Mouse (Mus musculus) hindbrain, embryonic 11.5 days (tissue): ENCODE measurements at regions not wholly inside any gene's neighbourhood (a gene's known extent, or its start where the extent isn't known, plus 50 kb on each side); places are given as distances from the start of the nearest gene placed in this dataset.

ENCODE experiments used
- ATAC-seq: fragments of 200-750 bp; cut with Nextera tagmentation; 2 replicates; pipeline ENCODE4 v1.8.0; 2017; ENCODE audit warnings: mild to moderate bottlenecking, moderate TSS enrichment, moderate library complexity; ENCODE audit not compliant: low FRiP score
- DNase-seq: peaks from one replicate; pipeline ENCODE4 v3.0.0-alpha.2; 2015; ENCODE audit warnings: low spot score
- H3K27ac ChIP-seq: fragments of 300-500 bp; sonication (generic); 2 replicates; pipeline ENCODE4 v1.5.1; 2014; ENCODE audit warnings: mild to moderate bottlenecking, low read depth, low read length
- H3K27me3 ChIP-seq: fragments of 300-500 bp; sonication (generic); 2 replicates; pipeline ENCODE4 v1.6.1; 2014; ENCODE audit warnings: mild to moderate bottlenecking, low read length, moderate library complexity, mixed read lengths; ENCODE audit not compliant: control insufficient read depth, insufficient read depth
- H3K36me3 ChIP-seq: fragments of 300-500 bp; sonication (generic); 2 replicates; pipeline ENCODE4 v1.6.1; 2014; ENCODE audit warnings: mild to moderate bottlenecking, low read length, moderate library complexity, mixed read lengths; ENCODE audit not compliant: control insufficient read depth, insufficient read depth
- H3K4me1 ChIP-seq: fragments of 300-500 bp; sonication (generic); replicated peaks from 2 replicates; pipeline ENCODE4 v1.6.1; 2014; ENCODE audit warnings: low read length, mixed read lengths; ENCODE audit not compliant: control insufficient read depth, insufficient read depth
- H3K4me2 ChIP-seq: fragments of 300-500 bp; sonication (generic); replicated peaks from 2 replicates; pipeline ENCODE4 v1.6.1; 2014; ENCODE audit warnings: mild to moderate bottlenecking, low read depth, low read length
- H3K4me3 ChIP-seq: fragments of 300-500 bp; sonication (generic); 2 replicates; pipeline ENCODE4 v1.5.1; 2014; ENCODE audit warnings: low read depth, low read length
- H3K9ac ChIP-seq: fragments of 300-500 bp; sonication (generic); 2 replicates; pipeline ENCODE4 v1.6.1; 2014; ENCODE audit warnings: low read depth, low read length
- H3K9me3 ChIP-seq: fragments of 300-500 bp; sonication (generic); 2 replicates; pipeline ENCODE4 v1.6.1; 2016; ENCODE audit warnings: low read length; ENCODE audit not compliant: control insufficient read depth
- WGBS: fragments of 180-500 bp; shearing (Covaris S2); extraction: QIAGEN DNeasy Blood & Tissue Kit; methylation state at CpG from one replicate; pipeline ENCODE4 v1.1.7; 2014; 5-methylcytosine and 5-hydroxymethylcytosine counted together

DNA sequence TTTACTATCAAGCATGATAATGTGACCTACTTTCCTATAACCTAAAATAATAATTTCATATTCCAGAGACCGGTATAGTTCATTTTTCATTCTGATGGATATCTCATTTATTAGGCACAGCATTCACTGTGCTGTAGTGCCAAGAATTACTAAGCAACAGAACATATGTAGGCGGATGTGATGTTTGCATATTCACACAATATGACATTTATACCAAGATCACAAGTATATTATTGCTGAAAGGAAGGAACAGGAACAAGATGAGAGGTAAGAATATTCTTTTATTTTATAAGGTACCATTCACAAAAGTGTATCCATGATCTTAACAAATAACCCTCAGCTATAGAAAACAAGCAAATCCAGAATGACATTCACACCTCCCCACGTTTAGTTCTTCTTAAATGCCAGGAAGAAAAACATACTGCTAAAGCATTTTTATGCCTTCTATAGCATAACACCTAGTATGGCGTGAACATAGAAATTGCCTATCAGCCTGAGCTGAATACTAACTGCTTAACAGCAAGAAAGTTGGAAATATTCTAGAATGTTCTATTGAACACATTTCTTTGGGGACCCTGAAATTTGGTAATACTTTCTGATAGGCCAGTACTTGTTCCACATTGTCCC is 1062.8 kb upstream of the Acvr2a start:
- H3K4me3 ChIP-seq: no peak overlapping the region
- WGBS: 87% methylated on average over 4 of the region's 4 CpGs

DNA sequence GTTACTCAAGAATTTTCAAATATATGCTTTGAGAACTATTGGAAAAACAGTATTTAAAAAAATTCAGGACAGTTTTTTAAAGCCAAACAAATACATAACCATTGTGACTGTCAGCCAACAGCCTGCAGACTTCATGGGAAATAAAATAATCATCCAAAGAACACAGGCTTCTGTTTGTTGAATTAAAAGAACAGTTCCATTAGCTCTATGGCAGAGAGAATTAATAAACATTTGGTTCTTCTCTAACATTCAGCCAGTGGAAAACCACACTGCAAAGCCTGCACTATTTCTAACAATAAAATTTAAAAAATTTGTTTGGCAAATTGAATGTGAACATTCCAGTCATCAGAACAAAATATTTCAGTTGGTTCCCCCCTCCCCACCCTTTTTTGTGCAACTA is 1058.2 kb upstream of the Acvr2a start:
- Histone ChIP-seq H3K4me1 (no peaks in the 10 kb centered on the region), H3K4me2 (no peak overlapping the region), H3K27ac (no peak overlapping the region), H3K4me3 (no peak overlapping the region), H3K36me3 (no peaks in the 10 kb centered on the region), H3K9ac (no peak overlapping the region), H3K27me3 (no peaks in the 10 kb centered on the region), H3K9me3 (no peaks in the 10 kb centered on the region)
- DNase-seq: no peak
- no peak for ATAC-seq

More for the DNA sequence above, 1062.8 kb upstream of the Acvr2a start:
- no peaks in the 10 kb centered on the region for H3K4me1 ChIP-seq
- H3K9ac ChIP-seq: no peak overlapping the region
- H3K4me2 ChIP-seq: no peak overlapping the region
- H3K36me3 ChIP-seq: no peaks in the 10 kb centered on the region
- H3K9me3 ChIP-seq: no peaks in the 10 kb centered on the region
- DNase-seq (no peak), ATAC-seq (no peak)
- no peak overlapping the region for H3K27ac ChIP-seq
- no peaks in the 10 kb centered on the region for H3K27me3 ChIP-seq

DNA sequence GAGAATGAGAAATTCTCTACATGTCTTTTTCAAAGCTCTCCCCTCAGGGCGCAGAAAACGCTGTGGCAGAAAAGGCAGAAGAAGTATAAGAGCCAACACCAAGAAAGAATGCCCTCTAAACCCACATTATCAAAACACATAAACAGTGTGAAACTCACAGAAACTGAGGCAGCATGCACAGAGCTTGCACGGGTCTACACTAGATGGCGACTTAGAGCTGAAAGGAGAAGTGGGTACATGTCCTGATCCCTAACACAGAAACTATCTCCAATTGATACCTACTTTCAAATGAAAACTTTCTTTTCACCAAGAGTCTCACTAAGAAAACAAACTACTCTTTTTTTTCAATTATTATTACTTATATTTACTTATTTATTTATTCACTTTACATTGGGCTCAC is 1057.7 kb upstream of the Acvr2a start:
- H3K4me1 ChIP-seq: no peaks in the 10 kb centered on the region
- ATAC-seq: no peak
- no peaks in the 10 kb centered on the region for H3K36me3 ChIP-seq
- H3K9me3 ChIP-seq: no peaks in the 10 kb centered on the region
- WGBS: 64% methylated on average over 4 of the region's 4 CpGs
- DNase-seq: no peak
- no peak overlapping the region for H3K27ac ChIP-seq
- H3K4me2 ChIP-seq: no peak overlapping the region
- H3K27me3 ChIP-seq: no peaks in the 10 kb centered on the region
- H3K9ac ChIP-seq: no peak overlapping the region
- H3K4me3 ChIP-seq: no peak overlapping the region

DNA sequence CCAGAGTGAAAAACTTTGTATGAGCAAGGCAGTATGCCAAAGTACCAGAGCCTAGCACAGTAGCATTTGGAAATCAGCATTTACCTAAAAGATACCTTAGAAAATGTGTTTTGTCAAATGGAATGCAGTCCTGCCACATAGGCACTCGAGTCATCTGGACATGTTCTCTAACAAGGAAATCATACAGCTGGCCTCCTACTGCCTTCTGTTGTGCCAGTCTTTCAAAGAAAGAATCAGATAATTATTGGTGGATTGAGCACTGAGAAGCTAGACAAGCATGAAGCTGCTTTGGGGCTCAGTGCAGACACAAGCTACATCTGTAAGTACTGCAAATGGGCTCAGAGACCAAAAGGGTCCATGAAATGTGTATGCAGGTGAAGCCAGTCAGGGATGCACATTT is 1038.1 kb upstream of the Acvr2a start:
- Histone ChIP-seq H3K9ac (no peak overlapping the region), H3K4me1 (no peaks in the 10 kb centered on the region), H3K27me3 (no peaks in the 10 kb centered on the region), H3K27ac (no peak overlapping the region), H3K4me3 (no peak overlapping the region), H3K4me2 (no peak overlapping the region), H3K36me3 (no peaks in the 10 kb centered on the region), H3K9me3 (no peaks in the 10 kb centered on the region)
- ATAC-seq: no peak
- no peak for DNase-seq
- 63% methylated on average over 1 of the region's 1 CpGs for WGBS

DNA sequence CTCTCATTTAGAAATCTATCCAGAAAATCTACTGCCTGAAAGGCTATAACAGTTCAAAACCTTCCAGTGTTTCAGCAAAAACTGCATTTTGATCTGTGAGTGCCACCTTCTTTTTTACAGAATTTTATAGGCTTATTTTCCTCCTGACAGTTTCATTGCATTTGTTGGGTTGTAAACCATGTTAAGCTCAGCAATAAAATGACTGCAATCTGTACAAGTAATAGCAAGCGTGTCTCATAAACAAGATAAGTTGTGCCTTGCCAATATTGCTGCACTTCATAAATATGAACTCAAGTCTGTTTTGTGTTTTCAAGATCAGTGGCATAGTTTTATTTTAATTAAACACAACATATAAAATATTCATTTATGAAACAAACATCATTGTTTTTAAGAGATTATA is 1036.9 kb upstream of the Acvr2a start:
- ATAC-seq (no peak), DNase-seq (no peak)
- H3K27ac ChIP-seq: no peak overlapping the region
- H3K4me1 ChIP-seq: no peaks in the 10 kb centered on the region
- no peaks in the 10 kb centered on the region for H3K27me3 ChIP-seq
- H3K36me3 ChIP-seq: no peaks in the 10 kb centered on the region
- WGBS: 100% methylated on average over 1 of the region's 1 CpGs
- no peak overlapping the region for H3K4me3 ChIP-seq
- H3K9me3 ChIP-seq: no peaks in the 10 kb centered on the region
- no peak overlapping the region for H3K4me2 ChIP-seq
- H3K9ac ChIP-seq: no peak overlapping the region

DNA sequence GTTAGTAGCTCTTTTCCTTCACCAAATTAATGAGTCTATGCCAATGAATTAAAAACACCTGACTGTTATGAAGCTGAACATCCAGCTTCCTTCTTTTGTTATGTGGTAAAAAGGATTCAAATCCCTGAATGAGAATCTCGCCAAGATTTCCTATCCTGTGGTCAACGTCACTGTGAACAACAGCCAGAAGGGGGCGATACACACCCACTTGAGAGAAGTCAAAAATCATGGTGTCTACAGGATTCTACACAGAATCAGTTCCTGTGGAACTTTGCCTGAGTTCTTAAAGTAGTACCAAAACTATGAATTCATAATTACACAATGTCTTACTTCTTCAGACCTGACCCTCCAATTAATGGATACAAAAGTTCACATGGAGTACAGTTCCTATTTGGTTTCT is 1028.1 kb upstream of the Acvr2a start:
- WGBS: 4% methylated on average over 3 of the region's 3 CpGs
- Histone ChIP-seq H3K27ac (no peak overlapping the region), H3K27me3 (no peaks in the 10 kb centered on the region), H3K9me3 (no peaks in the 10 kb centered on the region), H3K4me1 (no peaks in the 10 kb centered on the region), H3K9ac (no peak overlapping the region), H3K4me3 (no peak overlapping the region), H3K36me3 (no peaks in the 10 kb centered on the region), H3K4me2 (no peak overlapping the region)
- ATAC-seq: peak; percentile 69; the same call in 1 of the 2 replicates
- peak; percentile 80 for DNase-seq

DNA sequence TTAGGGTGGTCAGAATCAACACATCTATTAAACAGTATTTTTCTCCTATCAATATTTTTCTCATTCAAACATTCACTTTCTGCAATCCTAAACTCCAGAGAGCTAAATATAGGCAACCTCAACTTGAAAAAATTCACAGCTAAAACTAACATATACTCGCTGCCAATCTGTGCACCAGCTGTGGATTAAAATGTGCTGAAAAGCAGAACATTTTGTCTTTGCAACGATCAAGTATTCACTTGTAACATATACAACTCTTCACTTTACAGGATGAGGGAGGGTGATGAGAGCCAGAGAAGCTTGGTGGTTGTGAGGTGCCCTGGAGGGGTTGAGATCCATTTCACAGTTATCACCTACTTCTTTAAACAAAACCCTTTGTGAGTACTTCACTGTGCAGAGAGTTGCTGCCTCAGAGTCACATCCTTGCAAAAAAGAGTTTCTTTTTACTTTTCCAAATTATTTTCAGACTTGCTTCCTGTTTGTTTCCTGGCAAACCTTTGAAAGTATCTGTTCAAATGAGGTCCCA is 991.1 kb upstream of the Acvr2a start:
- no peaks in the 10 kb centered on the region for H3K27me3 ChIP-seq
- DNase-seq (no peak), ATAC-seq (no peak)
- H3K4me3 ChIP-seq: no peak overlapping the region
- no peaks in the 10 kb centered on the region for H3K9me3 ChIP-seq
- 78% methylated on average over 2 of the region's 2 CpGs for WGBS
- no peak overlapping the region for H3K9ac ChIP-seq
- H3K27ac ChIP-seq: no peak overlapping the region
- H3K4me1 ChIP-seq: no peaks in the 10 kb centered on the region
- H3K4me2 ChIP-seq: no peak overlapping the region
- H3K36me3 ChIP-seq: no peaks in the 10 kb centered on the region

DNA sequence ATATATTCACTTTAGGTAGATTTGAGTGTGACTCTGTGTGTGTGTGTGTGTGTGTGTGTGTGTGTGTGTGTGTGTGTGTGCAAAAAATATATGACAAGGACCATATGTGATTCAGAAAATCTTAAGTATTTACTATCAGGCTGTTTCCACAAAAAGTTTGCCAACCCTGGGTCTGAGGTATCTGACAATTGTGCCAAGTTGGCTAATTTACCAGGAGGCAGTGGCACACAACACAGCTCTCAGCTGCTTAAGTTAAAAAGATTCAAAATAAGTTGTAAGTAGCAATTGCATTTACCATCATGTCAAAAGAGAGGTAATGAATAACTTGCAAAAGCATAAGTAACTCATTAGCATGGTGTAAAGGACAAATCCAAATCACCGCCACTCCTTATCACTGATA is 981.4 kb upstream of the Acvr2a start:
- WGBS: 95% methylated on average over 1 of the region's 1 CpGs
- Histone ChIP-seq H3K27ac (no peak overlapping the region), H3K9me3 (no peaks in the 10 kb centered on the region), H3K4me2 (no peak overlapping the region), H3K36me3 (no peaks in the 10 kb centered on the region), H3K4me3 (no peak overlapping the region), H3K4me1 (no peaks in the 10 kb centered on the region), H3K27me3 (no peaks in the 10 kb centered on the region), H3K9ac (no peak overlapping the region)
- DNase-seq (no peak), ATAC-seq (no peak)

DNA sequence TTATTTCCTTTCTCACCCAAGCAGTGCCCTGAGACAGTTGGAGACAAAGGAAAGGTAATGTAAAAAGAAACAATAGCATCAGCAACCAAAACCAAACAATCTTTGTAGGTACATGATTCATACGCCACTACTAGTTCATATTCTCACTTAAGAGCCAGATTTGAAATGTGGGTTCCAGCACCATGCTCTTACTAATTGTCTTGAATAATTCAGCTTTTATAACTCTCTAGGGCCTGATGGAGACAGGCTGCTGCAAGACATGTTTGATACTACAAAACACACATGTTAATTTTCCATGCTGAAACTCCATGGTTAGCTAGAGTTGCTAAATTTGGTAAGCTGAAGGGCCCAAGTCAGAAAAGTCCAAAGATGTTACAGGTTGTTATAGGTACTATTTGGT is 980.4 kb upstream of the Acvr2a start:
- Histone ChIP-seq H3K4me2 (no peak overlapping the region), H3K27ac (no peak overlapping the region), H3K4me1 (no peaks in the 10 kb centered on the region), H3K27me3 (no peaks in the 10 kb centered on the region), H3K4me3 (no peak overlapping the region), H3K9me3 (no peaks in the 10 kb centered on the region), H3K9ac (no peak overlapping the region), H3K36me3 (no peaks in the 10 kb centered on the region)
- DNase-seq (no peak), ATAC-seq (no peak)
- 92% methylated on average over 1 of the region's 1 CpGs for WGBS
